Comparison of ENCODE assay signal across 25 mouse cellular contexts in genomic region chr16:13716821-13717553, GRCm38 (mm10). TPM values are rescaled to one million over a fixed set of nuclear protein-coding genes. Genes with fewer than 3 reads are reported as not detected.
DNase-seq lines count a peak whose midpoint lies in the region; ATAC-seq and TF ChIP-seq lines count a peak whose summit lies in the region.
"Had no signal": no experiment of that assay in that cellular context is flagged by ENCODE, and none has a peak within 500 bp of the region (broad histone marks: within the 10 kb centered on the region; RNA-seq: fewer than 3 reads in every experiment).

No protein-coding gene starts in this region.

- ATAC-seq in monocyte, adult 5-6 weeks (replicated peaks; ENCODE audit: insufficient number of reproducible peaks, low FRiP score, low TSS enrichment, poor library complexity, severe bottlenecking): peak; percentile 84
- ATAC-seq in forebrain, embryonic 14.5 days: no peak
- no peak for ATAC-seq in forebrain, embryonic 12.5 days (ENCODE audit: low FRiP score)
- ATAC-seq: forebrain, postnatal 0 days; hindbrain, embryonic 16.5 days; inflammation-experienced regulatory T-cells, adult 6 months had no signal

- peak; percentile 77 for DNase-seq in heart, adult 11 months
- no peak for DNase-seq in heart, postnatal 10 days
- DNase-seq in MEL-GATA-1-ER (ENCODE audit: extremely low read depth, low read depth): peak; percentile 23
- DNase-seq in forebrain, embryonic 14.5 days (ENCODE audit: low spot score): no peak
- DNase-seq in layer of hippocampus, adult 2 months (ENCODE audit: low spot score in 2 of 2): no peak
- DNase-seq: adrenal gland, adult 8-10 months; adrenal gland, postnatal 36 days; cerebellum, adult 11 months; cerebellum, adult 8-10 months; cerebellum, postnatal 14 days; forebrain, postnatal 0 days; gastrocnemius, postnatal 14 days; heart, postnatal 4 days had no signal

- H3K4me1 ChIP-seq in forebrain, embryonic 14.5 days (ENCODE audit: control insufficient read depth, insufficient read depth, low read length): no peaks in the 10 kb centered on the region
- no peaks in the 10 kb centered on the region for H3K4me1 ChIP-seq in forebrain, embryonic 12.5 days
- H3K4me1 ChIP-seq: embryonic facial prominence, embryonic 13.5 days; heart, embryonic 13.5 days; hindbrain, embryonic 12.5 days had no signal

- no peak overlapping the region for H3K4me2 ChIP-seq in forebrain, embryonic 14.5 days (ENCODE audit: low read length)
- H3K4me2 ChIP-seq in forebrain, embryonic 12.5 days: no peak overlapping the region
- H3K4me2 ChIP-seq: embryonic facial prominence, embryonic 13.5 days; heart, embryonic 13.5 days; hindbrain, embryonic 12.5 days had no signal

- H3K9me3 ChIP-seq in forebrain, embryonic 14.5 days (replicated peaks; ENCODE audit: control insufficient read depth, low read length): no peaks in the 10 kb centered on the region
- no peaks in the 10 kb centered on the region for H3K9me3 ChIP-seq in forebrain, embryonic 12.5 days
- H3K9me3 ChIP-seq: embryonic facial prominence, embryonic 13.5 days; heart, embryonic 13.5 days; hindbrain, embryonic 12.5 days had no signal

- intact Hi-C loops in heart, postnatal 10 days (cut with DNase I): no loop called here

- peak overlapping the region; percentile 64 for H3K27ac ChIP-seq in macrophage
- no peak overlapping the region for H3K27ac ChIP-seq in forebrain, embryonic 14.5 days (ENCODE audit: low read depth, low read length)
- H3K27ac ChIP-seq in layer of hippocampus, adult 2 months: no peak overlapping the region
- H3K27ac ChIP-seq in forebrain, embryonic 12.5 days: no peak overlapping the region
- H3K27ac ChIP-seq: embryonic facial prominence, embryonic 13.5 days; heart, embryonic 13.5 days; hindbrain, embryonic 12.5 days had no signal

- 34% methylated on average over 2 of the region's 2 CpGs for WGBS in macrophage (ENCODE audit: missing documents)
- 83% methylated on average over 2 of the region's 2 CpGs for WGBS in forebrain, embryonic 14.5 days
- 75% methylated on average over 2 of the region's 2 CpGs for WGBS in forebrain, embryonic 12.5 days

- no peaks in the 10 kb centered on the region for H3K36me3 ChIP-seq in macrophage (ENCODE audit: inconsistent target)
- no peaks in the 10 kb centered on the region for H3K36me3 ChIP-seq in forebrain, embryonic 14.5 days (ENCODE audit: control insufficient read depth, insufficient read depth, low read length)
- no peaks in the 10 kb centered on the region for H3K36me3 ChIP-seq in forebrain, embryonic 12.5 days (replicated peaks)
- H3K36me3 ChIP-seq: embryonic facial prominence, embryonic 13.5 days; heart, embryonic 13.5 days; hindbrain, embryonic 12.5 days had no signal

- no peak for TF ChIP-seq CTCF in layer of hippocampus, adult 2 months (conservative IDR thresholded peaks at IDR 0.05)

- H3K4me3 ChIP-seq in macrophage (ENCODE audit: inconsistent target): no peak overlapping the region
- H3K4me3 ChIP-seq in forebrain, embryonic 14.5 days (ENCODE audit: low read depth, low read length): no peak overlapping the region
- H3K4me3 ChIP-seq in layer of hippocampus, adult 2 months: no peak overlapping the region
- H3K4me3 ChIP-seq in forebrain, embryonic 12.5 days (replicated peaks): no peak overlapping the region
- H3K4me3 ChIP-seq: embryonic facial prominence, embryonic 13.5 days; heart, embryonic 13.5 days; hindbrain, embryonic 12.5 days had no signal

- H3K27me3 ChIP-seq in forebrain, embryonic 14.5 days (replicated peaks; ENCODE audit: control insufficient read depth, insufficient read depth, low read length): no peaks in the 10 kb centered on the region
- H3K27me3 ChIP-seq in forebrain, embryonic 12.5 days: no peaks in the 10 kb centered on the region
- H3K27me3 ChIP-seq: embryonic facial prominence, embryonic 13.5 days; heart, embryonic 13.5 days; hindbrain, embryonic 12.5 days had no signal

- no peak overlapping the region for H3K9ac ChIP-seq in forebrain, embryonic 14.5 days (ENCODE audit: low read length)
- H3K9ac ChIP-seq in forebrain, embryonic 12.5 days: no peak overlapping the region
- H3K9ac ChIP-seq: embryonic facial prominence, embryonic 13.5 days; forebrain, postnatal 0 days; heart, embryonic 13.5 days; hindbrain, embryonic 12.5 days had no signal

- H3K79me2 ChIP-seq in macrophage (ENCODE audit: inconsistent target): no peaks in the 10 kb centered on the region

RNA-seq across cellular contexts. Expression of gene Pla2g10, which starts 13.8 kb away (rescaled TPM):
- not detected for total RNA-seq in heart, postnatal 10 days (2021)
- total RNA-seq in macrophage (2018; cell fraction: chromatin; rRNA removed): not detected
- total RNA-seq in macrophage (2018; cell fraction: cytosol; rRNA removed): not detected
- total RNA-seq in macrophage (2018; cell fraction: nucleus; rRNA removed): not detected
- not detected in 3 replicates for polyA plus RNA-seq in macrophage (2018)
- total RNA-seq in monocyte, adult 5-6 weeks (2017): not detected in 3 replicates
- 0.16 TPM in 1 of 2 replicates, not detected in the other for polyA plus RNA-seq in forebrain, embryonic 14.5 days (2014; fragmentation: Nextera tagmentation; extraction: Ambion mirVana)
- total RNA-seq in layer of hippocampus, adult 2 months (2021): not detected
- polyA plus RNA-seq in forebrain, embryonic 12.5 days (2016; fragmentation: Nextera tagmentation; extraction: Ambion mirVana): 0.17 and 0.23 TPM in 2 replicates
- total RNA-seq: adrenal gland, adult 8-10 months; adrenal gland, postnatal 36 days; forebrain, postnatal 0 days; gastrocnemius, adult 18-20 months; gastrocnemius, postnatal 14 days; heart, postnatal 4 days had no signal
- polyA plus RNA-seq: C2C12; cortical plate, adult 2 months; heart, postnatal 0 days had no signal

RNA-seq across cellular contexts. Expression of gene 3110001I22Rik, which starts 45.3 kb away (rescaled TPM):
- 1 to 10 TPM; 2.7 to 2.8 TPM for total RNA-seq in heart, postnatal 10 days (2021)
- total RNA-seq in macrophage (2018; cell fraction: chromatin; rRNA removed): 100 to 1,000 TPM in 1 of 26 experiments, 10 to 100 TPM in 25; 21.5 to 132 (median 43.1) TPM
- 10 to 100 TPM in 2 of 26 experiments, 1 to 10 TPM in 24; 2.3 to 16.5 (median 4.7) TPM for total RNA-seq in macrophage (2018; cell fraction: cytosol; rRNA removed)
- total RNA-seq in macrophage (2018; cell fraction: nucleus; rRNA removed): 100 to 1,000 TPM in 1 of 26 experiments, 10 to 100 TPM in 25; 15.1 to 103 (median 27.3) TPM
- 2.3 to 4.0 TPM (median 3.4 TPM) in 3 replicates for polyA plus RNA-seq in macrophage (2018)
- 25.9 to 65.8 TPM (median 30.8 TPM) in 3 replicates for total RNA-seq in monocyte, adult 5-6 weeks (2017)
- 8.5 and 8.8 TPM in 2 replicates for polyA plus RNA-seq in forebrain, embryonic 14.5 days (2014; fragmentation: Nextera tagmentation; extraction: Ambion mirVana)
- 1 to 10 TPM; 3.5 to 4.0 TPM for total RNA-seq in layer of hippocampus, adult 2 months (2021)
- polyA plus RNA-seq in forebrain, embryonic 12.5 days (2016; fragmentation: Nextera tagmentation; extraction: Ambion mirVana): 9.0 and 9.3 TPM in 2 replicates

RNA-seq across cellular contexts. Expression of gene Bfar, which starts 45.3 kb away (rescaled TPM):
- 10 to 100 TPM; 41.2 to 44.2 TPM for total RNA-seq in heart, postnatal 10 days (2021)
- total RNA-seq in macrophage (2018; cell fraction: chromatin; rRNA removed): 100 to 1,000 TPM; 125 to 653 (median 234) TPM
- 10 to 100 TPM; 19.6 to 51.1 (median 33.8) TPM for total RNA-seq in macrophage (2018; cell fraction: cytosol; rRNA removed)
- 100 to 1,000 TPM; 106 to 542 (median 162) TPM for total RNA-seq in macrophage (2018; cell fraction: nucleus; rRNA removed)
- 23.7 to 38.3 TPM (median 32.3 TPM) in 3 replicates for polyA plus RNA-seq in macrophage (2018)
- total RNA-seq in monocyte, adult 5-6 weeks (2017): 47.9 to 94.7 TPM (median 60.3 TPM) in 3 replicates
- polyA plus RNA-seq in forebrain, embryonic 14.5 days (2014; fragmentation: Nextera tagmentation; extraction: Ambion mirVana): 43.2 and 47.5 TPM in 2 replicates
- total RNA-seq in layer of hippocampus, adult 2 months (2021): 10 to 100 TPM; 40.0 to 45.2 TPM
- 41.3 and 41.7 TPM in 2 replicates for polyA plus RNA-seq in forebrain, embryonic 12.5 days (2016; fragmentation: Nextera tagmentation; extraction: Ambion mirVana)

RNA-seq across cellular contexts. Expression of gene Parn, which starts 49.0 kb away (rescaled TPM):
- total RNA-seq in heart, postnatal 10 days (2021): 10 to 100 TPM; 18.1 to 18.4 TPM
- 10 to 100 TPM in 24 of 26 experiments, 1 to 10 TPM in 2; 6.7 to 52.9 (median 30.4) TPM for total RNA-seq in macrophage (2018; cell fraction: chromatin; rRNA removed)
- total RNA-seq in macrophage (2018; cell fraction: cytosol; rRNA removed): 10 to 100 TPM; 10.0 to 17.5 (median 13.0) TPM
- total RNA-seq in macrophage (2018; cell fraction: nucleus; rRNA removed): 10 to 100 TPM in 17 of 26 experiments, 1 to 10 TPM in 9; 6.1 to 35.3 (median 12.6) TPM
- polyA plus RNA-seq in macrophage (2018): 11.1 to 20.8 TPM (median 15.5 TPM) in 3 replicates
- 23.6 to 34.3 TPM (median 27.9 TPM) in 3 replicates for total RNA-seq in monocyte, adult 5-6 weeks (2017)
- 33.0 and 34.4 TPM in 2 replicates for polyA plus RNA-seq in forebrain, embryonic 14.5 days (2014; fragmentation: Nextera tagmentation; extraction: Ambion mirVana)
- total RNA-seq in layer of hippocampus, adult 2 months (2021): 10 to 100 TPM; 23.5 to 25.6 TPM
- polyA plus RNA-seq in forebrain, embryonic 12.5 days (2016; fragmentation: Nextera tagmentation; extraction: Ambion mirVana): 38.2 and 40.2 TPM in 2 replicates

Comparison
In these comparisons a context has a peak if more than half of its experiments do, and no peak if none do; other contexts are left out.
1. DNase-seq: peak in heart, adult 11 months (single experiment) and MEL-GATA-1-ER (single experiment); none in heart, postnatal 10 days (0 of 2), forebrain, embryonic 14.5 days (single experiment) and layer of hippocampus, adult 2 months (0 of 2).